Mouse (Mus musculus): ENCODE measurements around the gene D6Ertd527e.

Gene D6Ertd527e

GRCm38 (mm10) chr6:87153231-87153580, 48.7 kb downstream of the D6Ertd527e start:
- no peak for DNase-seq

GRCm38 (mm10) chr6:87153836-87154235, 49.3 kb downstream of the D6Ertd527e start:
- DNase-seq: no peak

- DNase-seq: no peak
These were observed 53.6 kb downstream of the D6Ertd527e start for GRCm38 (mm10) chr6:87158062-87158623.

- DNase-seq: no peak
These were observed 55.6 kb downstream of the D6Ertd527e start for GRCm38 (mm10) chr6:87160196-87160595.

- no peak for DNase-seq
These were observed 57.1 kb downstream of the D6Ertd527e start for GRCm38 (mm10) chr6:87161391-87162263.
